Mouse (Mus musculus): ENCODE measurements around the gene Gm27021.

DNA sequence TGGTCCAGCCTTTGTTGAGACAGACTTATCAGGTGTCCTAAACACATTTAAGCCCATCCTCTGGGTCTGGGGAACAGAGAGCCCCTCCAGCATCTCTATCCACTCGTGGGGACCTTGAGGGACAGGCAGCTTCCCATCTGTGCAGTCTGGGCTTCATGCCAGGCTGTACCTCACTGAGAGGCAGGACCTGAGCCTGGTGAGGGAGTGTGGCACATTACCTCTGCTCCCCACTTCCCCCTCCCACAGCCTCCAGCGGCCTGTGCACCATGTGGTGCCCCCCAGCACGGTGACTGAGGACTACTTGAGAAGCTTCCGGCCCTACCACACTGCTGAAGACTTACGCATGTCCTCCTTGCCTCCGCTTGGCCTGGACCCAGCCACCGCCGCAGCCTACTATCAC lies 101.2 kb downstream of the Gm27021 start:
- TF ChIP-seq CTCF (IDR thresholded peaks at IDR 0.05; ENCODE audit: low read depth) = no peak
- no peak for TF ChIP-seq EP300 (optimal IDR thresholded peaks at IDR 0.05)

Data from stomach, postnatal 0 days (tissue).